Mouse (Mus musculus): Measurements from ENCODE around the gene Sp1.

Gene Sp1

GRCm38 (mm10) chr15:102405489-102406195, at the start of gene Sp1:
Gene Sp1, plus strand, starts transcription at chr15:102406143.
- DNase-seq (ENCODE audit: low spot score in 2 of 2): peak; percentile 99 to 100

GRCm38 (mm10) chr15:102356501-102357325, 49.2 kb upstream of the Sp1 start:
- DNase-seq (ENCODE audit: low spot score in 2 of 2): no peak

- no peak for DNase-seq (ENCODE audit: low spot score in 2 of 2)
These were observed 47.8 kb upstream of the Sp1 start for GRCm38 (mm10) chr15:102358126-102358525.

DNA sequence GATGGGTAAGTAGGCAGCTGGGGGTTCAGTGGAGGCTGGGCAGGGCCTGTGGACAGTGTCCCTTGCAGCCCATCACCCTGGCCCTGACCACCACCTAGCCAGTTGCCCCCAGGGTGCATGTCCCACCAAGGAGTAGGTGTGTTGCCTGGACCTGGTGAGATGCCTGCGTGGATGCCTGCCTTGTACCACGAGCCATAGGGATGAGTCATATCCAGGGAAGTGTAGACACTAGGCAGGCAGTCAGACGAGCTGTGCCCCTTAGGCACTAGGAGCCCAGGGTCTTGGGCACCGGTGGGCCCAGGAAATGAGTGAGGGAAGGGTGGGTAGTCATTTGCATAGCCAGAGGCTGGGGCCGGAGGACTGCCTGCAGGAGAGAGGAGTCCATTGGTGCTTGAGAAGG, 47.1 kb upstream of the Sp1 start:
- DNase-seq (ENCODE audit: low spot score in 2 of 2): no peak

DNA sequence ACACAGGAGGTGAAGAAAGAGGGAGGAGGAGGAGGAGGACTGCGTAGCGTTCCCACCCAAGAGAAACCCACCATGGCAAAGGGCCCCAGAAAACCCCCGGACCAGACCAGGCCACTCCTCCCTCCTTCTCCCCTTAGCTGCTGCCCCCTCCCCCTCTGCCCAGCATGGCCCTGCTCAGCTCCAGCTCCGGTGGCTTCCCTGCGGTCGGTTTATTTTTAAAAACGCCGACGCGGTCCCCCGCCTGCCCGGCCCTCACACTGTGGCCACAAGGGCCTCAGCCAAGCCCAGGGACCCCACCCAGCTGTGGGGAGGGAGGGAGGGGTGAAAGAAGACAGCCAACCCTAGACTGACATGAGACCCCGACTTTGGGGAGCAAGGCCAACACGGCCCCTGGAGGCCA, 43.3 kb upstream of the Sp1 start:
- no peak for DNase-seq (ENCODE audit: low spot score in 2 of 2)

DNA sequence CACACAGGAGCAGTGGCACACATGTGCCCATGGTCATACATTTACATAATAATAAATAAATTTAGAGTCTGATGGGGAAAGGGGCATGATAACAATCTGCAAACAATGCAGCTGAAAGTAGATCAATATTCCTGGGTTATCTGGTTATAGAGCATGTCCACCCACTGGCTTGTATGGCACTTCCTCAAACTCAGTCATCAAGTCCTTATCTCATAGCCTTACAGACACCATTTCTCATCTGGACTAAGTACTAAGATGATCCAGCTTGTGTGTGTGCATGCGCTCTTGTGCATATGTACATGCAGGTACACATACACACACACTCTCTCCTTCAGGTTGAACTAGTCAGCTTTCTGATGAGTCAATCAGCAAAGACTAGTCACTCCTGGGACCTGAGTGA, 41.3 kb upstream of the Sp1 start:
- DNase-seq (ENCODE audit: low spot score in 2 of 2): no peak

- no peak for DNase-seq (ENCODE audit: low spot score in 2 of 2)
These were observed 39.7 kb upstream of the Sp1 start for GRCm38 (mm10) chr15:102366238-102366637.

DNA sequence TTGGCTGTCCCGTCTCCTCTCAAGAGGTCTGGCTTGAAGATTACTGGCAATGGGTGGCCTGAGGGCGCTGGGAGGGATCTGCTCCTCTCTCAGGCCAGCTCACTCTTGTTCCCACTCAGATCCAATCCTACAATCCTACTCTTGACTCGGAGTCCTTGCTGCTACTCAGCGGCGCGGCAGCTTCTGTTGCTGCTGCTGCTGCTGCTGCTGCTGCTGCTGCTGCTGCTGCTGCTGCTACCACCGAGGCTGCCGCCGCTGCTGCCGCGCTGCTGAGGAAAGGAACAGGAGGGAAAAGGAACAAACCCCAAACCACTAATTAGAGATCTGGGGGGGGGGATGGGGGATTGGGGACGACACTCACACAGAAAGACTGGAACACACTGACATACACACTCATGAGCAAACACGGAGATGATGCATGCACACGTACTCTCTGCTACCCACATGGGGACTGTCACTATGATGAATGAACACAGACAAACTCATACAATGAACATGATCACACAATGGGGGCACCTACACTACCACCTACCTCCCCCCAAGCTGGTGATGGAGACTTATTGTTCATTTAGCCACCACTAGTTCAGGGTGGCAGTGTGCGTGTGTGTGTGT, 39.1 kb upstream of the Sp1 start, which contains the start of gene Sp7:
Gene Sp7, minus strand, starts transcription at position 450 of the 612 bp plus-strand sequence.
- no peak for DNase-seq (ENCODE audit: low spot score in 2 of 2)

GRCm38 (mm10) chr15:102369972-102370371, 36.0 kb upstream of the Sp1 start:
- no peak for DNase-seq (ENCODE audit: low spot score in 2 of 2)

GRCm38 (mm10) chr15:102370727-102371126, 35.2 kb upstream of the Sp1 start:
- DNase-seq (ENCODE audit: low spot score in 2 of 2): no peak

- DNase-seq (ENCODE audit: low spot score in 2 of 2): no peak
These were observed 29.3 kb upstream of the Sp1 start for GRCm38 (mm10) chr15:102376453-102377162.

GRCm38 (mm10) chr15:102377163-102377543, 28.8 kb upstream of the Sp1 start:
- peak; percentile 56 to 68 for DNase-seq (ENCODE audit: low spot score in 2 of 2)

DNA sequence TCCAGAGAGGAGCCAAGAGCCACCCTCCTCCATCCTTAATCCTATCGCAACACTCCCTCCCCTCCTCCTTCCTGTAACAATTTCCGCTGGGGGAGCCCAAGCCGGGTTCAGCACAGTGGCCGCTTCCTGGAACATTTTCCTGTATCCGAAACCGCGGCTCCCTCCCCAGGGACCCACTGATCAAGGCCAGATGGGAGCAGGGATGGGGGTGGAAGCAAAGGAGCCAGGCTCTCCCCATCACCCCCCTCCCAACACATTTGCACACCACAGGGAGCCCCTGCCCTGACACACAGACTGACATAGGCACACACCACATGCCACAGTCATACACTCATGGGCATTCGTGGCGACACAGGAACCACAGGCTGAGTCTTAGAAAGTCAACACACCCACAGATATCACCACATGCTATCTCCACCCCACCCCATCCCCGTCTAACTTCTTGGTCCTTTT, 28.1 kb upstream of the Sp1 start:
- DNase-seq (ENCODE audit: low spot score in 2 of 2): no peak

- peak; percentile 56 to 74 for DNase-seq (ENCODE audit: low spot score in 2 of 2)
These were observed 24.4 kb upstream of the Sp1 start for GRCm38 (mm10) chr15:102381575-102381974.

- DNase-seq (ENCODE audit: low spot score in 2 of 2): no peak
These were observed 22.3 kb upstream of the Sp1 start for GRCm38 (mm10) chr15:102383671-102384070.

- DNase-seq (ENCODE audit: low spot score in 2 of 2): no peak
These were observed 19.3 kb upstream of the Sp1 start for GRCm38 (mm10) chr15:102386640-102387039.

DNA sequence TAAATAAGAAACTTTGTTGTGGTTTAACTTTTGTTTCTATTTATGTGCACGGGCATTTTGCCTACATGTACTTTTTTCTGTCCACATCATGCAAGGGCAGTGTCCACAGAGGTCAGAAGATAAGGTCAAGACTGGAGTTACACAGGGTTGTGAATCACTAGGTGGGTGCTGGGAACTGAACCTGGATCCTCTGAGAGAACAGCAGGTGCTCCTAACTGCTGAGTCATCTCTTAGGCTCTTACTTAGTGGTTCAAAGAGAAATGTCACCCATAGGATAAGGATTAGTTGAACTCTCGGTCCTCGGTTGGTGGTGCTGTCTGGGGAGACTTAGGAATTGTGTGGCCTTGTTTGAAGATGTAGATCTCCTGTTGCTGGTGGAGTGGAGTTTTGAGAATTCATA, 17.0 kb upstream of the Sp1 start:
- no peak for DNase-seq (ENCODE audit: low spot score in 2 of 2)

DNA sequence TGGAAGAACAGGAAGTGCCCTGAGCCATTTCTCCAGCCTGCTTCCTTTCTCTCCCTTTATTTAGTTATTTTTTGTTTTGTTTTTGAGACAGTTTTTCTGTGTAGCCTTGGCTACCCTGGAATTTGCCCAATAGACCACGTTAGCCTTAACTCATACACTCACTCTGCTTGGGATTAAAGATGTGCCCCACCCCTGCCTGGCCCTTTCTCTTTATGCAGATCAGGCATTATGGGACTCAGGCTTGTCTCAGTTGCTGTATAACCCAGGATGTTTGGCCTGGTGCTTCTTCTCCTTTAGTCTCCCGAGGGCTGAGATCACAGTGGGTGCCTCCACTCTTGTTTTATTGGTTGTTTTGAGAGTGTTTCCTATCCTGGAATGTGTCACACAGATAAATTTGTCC, 13.4 kb upstream of the Sp1 start:
- DNase-seq (ENCODE audit: low spot score in 2 of 2): no peak

- DNase-seq (ENCODE audit: low spot score in 2 of 2): no peak
These were observed 12.3 kb upstream of the Sp1 start for GRCm38 (mm10) chr15:102393584-102394014.

- no peak for DNase-seq (ENCODE audit: low spot score in 2 of 2)
These were observed 10.9 kb upstream of the Sp1 start for GRCm38 (mm10) chr15:102395061-102395460.

GRCm38 (mm10) chr15:102398629-102399028, 7.3 kb upstream of the Sp1 start:
- DNase-seq (ENCODE audit: low spot score in 2 of 2): no peak

Measured in frontal cortex, postnatal 14 days (tissue).